Mouse (Mus musculus): ENCODE measurements at regions not wholly inside any gene's neighbourhood (a gene's known extent, or its start where the extent isn't known, plus 50 kb on each side); places are given as distances from the start of the nearest gene placed in this dataset.

DNA sequence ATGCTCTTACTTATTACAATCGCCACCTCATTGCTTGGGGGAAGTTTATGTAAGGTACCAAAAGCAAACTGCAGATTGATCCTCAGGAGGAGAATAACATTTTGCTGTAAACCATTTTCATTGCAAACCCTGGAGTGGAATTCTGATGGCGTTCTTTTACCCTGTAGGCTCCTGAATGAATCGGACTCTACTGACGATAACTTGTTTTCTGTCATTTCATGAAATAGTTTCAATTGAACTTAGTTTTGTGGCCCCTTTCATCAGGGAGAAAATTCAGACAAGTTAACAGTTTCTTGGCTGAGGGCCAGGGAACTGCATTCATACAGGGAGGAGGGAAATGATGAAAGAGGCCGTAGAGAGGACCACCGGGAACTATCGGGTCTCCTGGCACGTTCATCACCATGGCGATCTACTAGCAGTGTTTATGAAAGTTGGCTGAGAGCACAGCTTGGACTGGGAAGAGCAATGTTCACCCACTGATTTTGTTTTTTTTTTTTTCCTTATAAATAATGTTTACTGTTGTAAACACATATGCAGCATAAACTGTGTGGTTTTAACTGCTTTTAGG is 266.7 kb downstream of the Stim2 start:
- Histone ChIP-seq H3K27me3 (ENCODE audit: insufficient read depth, low read length) (no peaks in the 10 kb centered on the region), H3K9me3 (replicated peaks) (no peaks in the 10 kb centered on the region), H3K36me3 (replicated peaks) (no peaks in the 10 kb centered on the region), H3K4me3 (ENCODE audit: low read depth, low read length) (no peak overlapping the region), H3K4me1 (ENCODE audit: insufficient read depth, low read depth, low read length) (no peaks in the 10 kb centered on the region)
- DNase-seq (ENCODE audit: low spot score) (no peak), ATAC-seq (ENCODE audit: extremely low read depth, insufficient number of reproducible peaks, low FRiP score, poor library complexity, severe bottlenecking) (no peak)
- no peak for TF ChIP-seq GATA2 (IDR thresholded peaks at IDR 0.05; ENCODE audit: borderline replicate concordance, low read depth, low read length)
- no peak for TF ChIP-seq TAL1 (conservative IDR thresholded peaks at IDR 0.05; ENCODE audit: low read depth, low read length)
- TF ChIP-seq POLR2AphosphoS5 (IDR thresholded peaks at IDR 0.05; ENCODE audit: insufficient replicate concordance, low read depth, low read length), result no peak
- TF ChIP-seq GATA1 (IDR thresholded peaks at IDR 0.05; ENCODE audit: borderline replicate concordance, low read length), result no peak
- TF ChIP-seq CTCF (IDR thresholded peaks at IDR 0.05; ENCODE audit: low read depth, low read length), result no peak

DNA sequence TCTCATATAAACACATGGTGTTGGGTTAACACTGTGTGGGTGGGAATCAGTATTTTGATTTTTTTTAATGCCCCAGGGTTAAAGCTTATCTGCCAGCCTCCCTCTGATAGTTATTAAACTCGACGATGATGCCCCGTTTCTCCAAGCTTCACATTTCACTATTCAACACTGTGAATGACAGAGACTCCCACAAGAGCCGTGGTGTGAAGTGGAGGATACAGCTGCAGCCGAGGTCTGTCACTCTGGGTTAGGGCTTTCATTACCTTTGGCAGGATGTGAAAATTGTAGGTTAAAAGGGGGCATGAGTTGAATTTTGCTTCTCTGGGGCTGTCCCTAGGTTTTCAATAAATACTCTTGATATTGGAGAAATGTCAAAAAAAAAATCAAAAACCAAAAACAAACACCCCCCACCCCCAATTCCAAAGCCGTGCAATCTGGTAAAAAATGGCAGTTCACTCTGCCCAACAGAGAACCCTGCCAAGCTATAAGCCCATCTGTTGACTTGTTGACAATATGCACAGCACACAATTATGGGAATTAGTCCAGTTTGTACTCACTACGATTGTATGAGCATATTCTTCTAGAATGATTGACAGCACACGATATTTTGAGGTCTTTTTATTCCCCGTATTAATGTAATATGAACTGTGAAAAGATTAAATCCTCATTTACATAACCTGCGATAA is 269.7 kb downstream of the Stim2 start:
- Histone ChIP-seq H3K36me3 (replicated peaks) (no peaks in the 10 kb centered on the region), H3K4me3 (ENCODE audit: low read depth, low read length) (no peak overlapping the region), H3K27me3 (ENCODE audit: insufficient read depth, low read length) (no peaks in the 10 kb centered on the region), H3K4me1 (ENCODE audit: insufficient read depth, low read depth, low read length) (no peaks in the 10 kb centered on the region), H3K9me3 (replicated peaks) (no peaks in the 10 kb centered on the region)
- TF ChIP-seq CTCF (IDR thresholded peaks at IDR 0.05; ENCODE audit: low read depth, low read length) (no peak), GATA1 (IDR thresholded peaks at IDR 0.05; ENCODE audit: borderline replicate concordance, low read length) (no peak), TAL1 (conservative IDR thresholded peaks at IDR 0.05; ENCODE audit: low read depth, low read length) (no peak), GATA2 (IDR thresholded peaks at IDR 0.05; ENCODE audit: borderline replicate concordance, low read depth, low read length) (no peak), POLR2AphosphoS5 (IDR thresholded peaks at IDR 0.05; ENCODE audit: insufficient replicate concordance, low read depth, low read length) (no peak)
- no peak for ATAC-seq (ENCODE audit: extremely low read depth, insufficient number of reproducible peaks, low FRiP score, poor library complexity, severe bottlenecking)
- no peak for DNase-seq (ENCODE audit: low spot score)

- no peak for ATAC-seq (ENCODE audit: extremely low read depth, insufficient number of reproducible peaks, low FRiP score, poor library complexity, severe bottlenecking)
- no peaks in the 10 kb centered on the region for H3K36me3 ChIP-seq (replicated peaks)
- DNase-seq (ENCODE audit: low spot score), result no peak
These were observed 281.1 kb downstream of the Stim2 start for GRCm38 (mm10) chr5:54279357-54279756.

DNA sequence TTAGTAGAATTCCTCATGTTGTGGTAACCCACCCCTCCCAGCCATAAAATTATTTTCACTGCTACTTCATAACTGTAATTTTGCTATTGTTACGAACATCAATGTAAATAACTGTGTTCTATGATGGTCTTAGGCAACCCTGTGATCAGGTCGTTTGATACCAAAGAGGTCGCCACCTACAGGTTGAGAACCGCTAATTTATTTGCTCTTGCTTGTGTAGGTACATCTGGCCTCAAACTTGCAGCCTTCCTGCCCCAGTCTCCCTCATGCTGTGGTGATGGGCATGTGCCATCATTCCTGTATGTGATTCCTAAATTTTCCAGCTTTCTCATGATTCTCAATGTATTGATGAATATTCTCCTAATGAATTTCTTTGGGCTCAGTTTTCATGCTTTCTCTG is 282.4 kb downstream of the Stim2 start:
- H3K4me3 ChIP-seq (ENCODE audit: low read depth, low read length), result no peak overlapping the region
- TF ChIP-seq GATA1 (IDR thresholded peaks at IDR 0.05; ENCODE audit: borderline replicate concordance, low read length), result no peak
- TF ChIP-seq GATA2 (IDR thresholded peaks at IDR 0.05; ENCODE audit: borderline replicate concordance, low read depth, low read length), result no peak
- TF ChIP-seq POLR2AphosphoS5 (IDR thresholded peaks at IDR 0.05; ENCODE audit: insufficient replicate concordance, low read depth, low read length), result no peak
- no peak for TF ChIP-seq TAL1 (conservative IDR thresholded peaks at IDR 0.05; ENCODE audit: low read depth, low read length)
- no peak for TF ChIP-seq CTCF (IDR thresholded peaks at IDR 0.05; ENCODE audit: low read depth, low read length)
- H3K9me3 ChIP-seq (replicated peaks), result no peaks in the 10 kb centered on the region
- ATAC-seq (ENCODE audit: extremely low read depth, insufficient number of reproducible peaks, low FRiP score, poor library complexity, severe bottlenecking) (0 out of 2 replicates have a peak, but pooled peaks have one; percentile 28), DNase-seq (ENCODE audit: low spot score) (no peak)
- no peaks in the 10 kb centered on the region for H3K27me3 ChIP-seq (ENCODE audit: insufficient read depth, low read length)
- H3K4me1 ChIP-seq (ENCODE audit: insufficient read depth, low read depth, low read length), result no peaks in the 10 kb centered on the region
- no peaks in the 10 kb centered on the region for H3K36me3 ChIP-seq (replicated peaks)

More at GRCm38 (mm10) chr5:54279357-54279756, 281.1 kb downstream of the Stim2 start:
- Histone ChIP-seq H3K9me3 (replicated peaks) (no peaks in the 10 kb centered on the region), H3K4me3 (ENCODE audit: low read depth, low read length) (no peak overlapping the region), H3K27me3 (ENCODE audit: insufficient read depth, low read length) (no peaks in the 10 kb centered on the region), H3K4me1 (ENCODE audit: insufficient read depth, low read depth, low read length) (no peaks in the 10 kb centered on the region)
- TF ChIP-seq CTCF (IDR thresholded peaks at IDR 0.05; ENCODE audit: low read depth, low read length) (no peak), POLR2AphosphoS5 (IDR thresholded peaks at IDR 0.05; ENCODE audit: insufficient replicate concordance, low read depth, low read length) (no peak), GATA2 (IDR thresholded peaks at IDR 0.05; ENCODE audit: borderline replicate concordance, low read depth, low read length) (no peak), GATA1 (IDR thresholded peaks at IDR 0.05; ENCODE audit: borderline replicate concordance, low read length) (no peak), TAL1 (conservative IDR thresholded peaks at IDR 0.05; ENCODE audit: low read depth, low read length) (no peak)

GRCm38 (mm10) chr5:54281121-54281520 is 282.8 kb downstream of the Stim2 start:
- no peaks in the 10 kb centered on the region for H3K27me3 ChIP-seq (ENCODE audit: insufficient read depth, low read length)
- no peak overlapping the region for H3K4me3 ChIP-seq (ENCODE audit: low read depth, low read length)
- ATAC-seq (ENCODE audit: extremely low read depth, insufficient number of reproducible peaks, low FRiP score, poor library complexity, severe bottlenecking) (no peak), DNase-seq (ENCODE audit: low spot score) (no peak)
- H3K9me3 ChIP-seq (replicated peaks), result no peaks in the 10 kb centered on the region
- H3K36me3 ChIP-seq (replicated peaks), result no peaks in the 10 kb centered on the region
- H3K4me1 ChIP-seq (ENCODE audit: insufficient read depth, low read depth, low read length), result no peaks in the 10 kb centered on the region
- no peak for TF ChIP-seq GATA2 (IDR thresholded peaks at IDR 0.05; ENCODE audit: borderline replicate concordance, low read depth, low read length)
- no peak for TF ChIP-seq GATA1 (IDR thresholded peaks at IDR 0.05; ENCODE audit: borderline replicate concordance, low read length)
- no peak for TF ChIP-seq CTCF (IDR thresholded peaks at IDR 0.05; ENCODE audit: low read depth, low read length)
- TF ChIP-seq TAL1 (conservative IDR thresholded peaks at IDR 0.05; ENCODE audit: low read depth, low read length), result no peak
- TF ChIP-seq POLR2AphosphoS5 (IDR thresholded peaks at IDR 0.05; ENCODE audit: insufficient replicate concordance, low read depth, low read length), result no peak

GRCm38 (mm10) chr5:54290372-54291080 is 292.2 kb downstream of the Stim2 start:
- H3K4me1 ChIP-seq (ENCODE audit: insufficient read depth, low read depth, low read length), result no peaks in the 10 kb centered on the region
- no peak for TF ChIP-seq TAL1 (conservative IDR thresholded peaks at IDR 0.05; ENCODE audit: low read depth, low read length)
- no peak for TF ChIP-seq GATA1 (IDR thresholded peaks at IDR 0.05; ENCODE audit: borderline replicate concordance, low read length)
- TF ChIP-seq GATA2 (IDR thresholded peaks at IDR 0.05; ENCODE audit: borderline replicate concordance, low read depth, low read length), result no peak
- no peak for TF ChIP-seq CTCF (IDR thresholded peaks at IDR 0.05; ENCODE audit: low read depth, low read length)
- TF ChIP-seq POLR2AphosphoS5 (IDR thresholded peaks at IDR 0.05; ENCODE audit: insufficient replicate concordance, low read depth, low read length), result no peak
- ATAC-seq (ENCODE audit: extremely low read depth, insufficient number of reproducible peaks, low FRiP score, poor library complexity, severe bottlenecking), result no peak
- no peak overlapping the region for H3K4me3 ChIP-seq (ENCODE audit: low read depth, low read length)
- no peak for DNase-seq (ENCODE audit: low spot score)
- H3K27me3 ChIP-seq (ENCODE audit: insufficient read depth, low read length), result no peaks in the 10 kb centered on the region
- H3K36me3 ChIP-seq (replicated peaks), result no peaks in the 10 kb centered on the region
- no peaks in the 10 kb centered on the region for H3K9me3 ChIP-seq (replicated peaks)

Data from G1E (cell line).